Mouse (Mus musculus) heart, embryonic 11.5 days (tissue): Measurements from ENCODE around the gene Lag3. TPM values are rescaled to one million over a fixed set of nuclear protein-coding genes. Genes with fewer than 3 reads are reported as not detected.

Experiments
- ATAC-seq: fragments of 200-750 bp; cut with Nextera tagmentation; replicated peaks from 2 replicates; pipeline ENCODE4 v1.8.0; 2017; ENCODE audit warnings: moderate library complexity; ENCODE audit not compliant: insufficient number of reproducible peaks, low FRiP score, low TSS enrichment
- H3K27ac ChIP-seq: fragments of 300-500 bp; sonication (generic); 2 replicates; pipeline ENCODE4 v1.5.1; 2014; ENCODE audit warnings: mild to moderate bottlenecking, low read depth, low read length
- H3K27me3 ChIP-seq: fragments of 300-500 bp; sonication (generic); 2 replicates; pipeline ENCODE4 v1.6.1; 2014; ENCODE audit warnings: mild to moderate bottlenecking, low read length, mixed read lengths; ENCODE audit not compliant: control insufficient read depth, insufficient read depth
- H3K36me3 ChIP-seq: fragments of 300-500 bp; sonication (generic); 2 replicates; pipeline ENCODE4 v1.6.1; 2014; ENCODE audit warnings: mild to moderate bottlenecking, low read length, moderate library complexity, mixed read lengths; ENCODE audit not compliant: control insufficient read depth, insufficient read depth
- H3K4me1 ChIP-seq: fragments of 300-500 bp; sonication (generic); 2 replicates; pipeline ENCODE4 v1.6.1; 2014; ENCODE audit warnings: low read length; ENCODE audit not compliant: control insufficient read depth, insufficient read depth
- H3K4me2 ChIP-seq: fragments of 300-500 bp; sonication (generic); 2 replicates; pipeline ENCODE4 v1.6.1; 2014; ENCODE audit warnings: mild to moderate bottlenecking, moderate library complexity
- H3K4me3 ChIP-seq: fragments of 300-500 bp; sonication (generic); 2 replicates; pipeline ENCODE4 v1.5.1; 2014; ENCODE audit warnings: low read depth, low read length
- H3K9ac ChIP-seq: fragments of 300-500 bp; sonication (generic); 2 replicates; pipeline ENCODE4 v1.6.1; 2014; ENCODE audit warnings: mild to moderate bottlenecking, low read depth, low read length, moderate library complexity
- H3K9me3 ChIP-seq: fragments of 300-500 bp; sonication (generic); replicated peaks from 2 replicates; pipeline ENCODE4 v1.6.1; 2016; ENCODE audit warnings: low read length; ENCODE audit not compliant: control insufficient read depth
- WGBS: fragments of 180-500 bp; shearing (Covaris S2); extraction: QIAGEN DNeasy Blood & Tissue Kit; methylation state at CpG from one replicate; pipeline ENCODE4 v1.1.7; 2014; ENCODE audit not compliant: insufficient replicate concordance; 5-methylcytosine and 5-hydroxymethylcytosine counted together
- polyA plus RNA-seq: library from polyadenylated mRNA; unstranded; fragments of >200 nt; fragmentation: Nextera tagmentation; extraction: Ambion mirVana; gene quantifications from 2 replicates; pipeline ENCODE4 v1.2.1, GENCODE M21; 2014

Lag3 gene
- polyA plus RNA-seq, 1 experiment from 2014 or later: 1.1 TPM

- ATAC-seq: no peak
- Histone ChIP-seq H3K27me3 (peaks cover 25% of the 10 kb centered on the region), H3K27ac (no peak overlapping the region), H3K9me3 (no peaks in the 10 kb centered on the region), H3K9ac (peak overlapping the region; percentile 54; the same call in 1 of the 2 replicates), H3K4me2 (peak overlapping the region; percentile 56), H3K4me1 (peaks cover 26% of the 10 kb centered on the region), H3K36me3 (peaks cover 14% of the 10 kb centered on the region), H3K4me3 (peak overlapping the region; percentile 20)
- 3% methylated on average over 32 of the region's 32 CpGs for WGBS
These were observed 1.5 kb downstream of the Lag3 start for GRCm38 (mm10) chr6:124910032-124910431.

- 67% methylated on average over 1 of the region's 1 CpGs for WGBS
- Histone ChIP-seq H3K27ac (no peak overlapping the region), H3K4me1 (peaks cover 28% of the 10 kb centered on the region), H3K4me3 (no peak overlapping the region), H3K36me3 (no peaks in the 10 kb centered on the region), H3K4me2 (no peak overlapping the region), H3K27me3 (peaks cover 25% of the 10 kb centered on the region), H3K9ac (no peak overlapping the region), H3K9me3 (no peaks in the 10 kb centered on the region)
- no peak for ATAC-seq
These were observed 3.7 kb downstream of the Lag3 start for GRCm38 (mm10) chr6:124907767-124908166.

GRCm38 (mm10) chr6:124904991-124905860 is 6.3 kb downstream of the Lag3 start:
- Histone ChIP-seq H3K4me1 (peaks cover 20% of the 10 kb centered on the region), H3K9me3 (no peaks in the 10 kb centered on the region), H3K4me2 (peak overlapping the region; percentile 75), H3K27ac (peak overlapping the region; percentile 97), H3K4me3 (peak overlapping the region; percentile 53), H3K27me3 (peaks cover 19% of the 10 kb centered on the region), H3K9ac (peak overlapping the region; percentile 77), H3K36me3 (no peaks in the 10 kb centered on the region)
- 34% methylated on average over 13 of the region's 16 CpGs for WGBS
- ATAC-seq: no peak

GRCm38 (mm10) chr6:124904161-124904981 is 7.1 kb downstream of the Lag3 start:
- Histone ChIP-seq H3K36me3 (no peaks in the 10 kb centered on the region), H3K27ac (peak overlapping the region; percentile 97), H3K4me2 (peak overlapping the region; percentile 75), H3K4me3 (peak overlapping the region; percentile 53), H3K9ac (peak overlapping the region; percentile 77), H3K4me1 (peaks cover 12% of the 10 kb centered on the region; the same call in 1 of the 2 replicates), H3K27me3 (peaks cover 11% of the 10 kb centered on the region), H3K9me3 (no peaks in the 10 kb centered on the region)
- peak; percentile 50; the same call in 1 of the 2 replicates for ATAC-seq
- WGBS: 8% methylated on average over 24 of the region's 24 CpGs

GRCm38 (mm10) chr6:124903580-124904151 is 7.8 kb downstream of the Lag3 start:
- no peaks in the 10 kb centered on the region; the same call in 1 of the 2 replicates for H3K36me3 ChIP-seq
- H3K9me3 ChIP-seq: no peaks in the 10 kb centered on the region
- peak overlapping the region; percentile 75 for H3K4me2 ChIP-seq
- H3K27me3 ChIP-seq: peaks cover 5% of the 10 kb centered on the region
- H3K4me3 ChIP-seq: peak overlapping the region; percentile 53
- ATAC-seq: peak; percentile 78
- peaks cover 12% of the 10 kb centered on the region; the same call in 1 of the 2 replicates for H3K4me1 ChIP-seq
- H3K9ac ChIP-seq: peak overlapping the region; percentile 77
- WGBS: under 1% methylated on average over 23 of the region's 23 CpGs
- peak overlapping the region; percentile 97 for H3K27ac ChIP-seq

- Histone ChIP-seq H3K27ac (no peak overlapping the region), H3K4me2 (no peak overlapping the region), H3K9me3 (no peaks in the 10 kb centered on the region), H3K27me3 (no peaks in the 10 kb centered on the region), H3K4me3 (no peak overlapping the region), H3K9ac (no peak overlapping the region), H3K36me3 (no peaks in the 10 kb centered on the region; the same call in 1 of the 2 replicates), H3K4me1 (peaks cover 12% of the 10 kb centered on the region; the same call in 1 of the 2 replicates)
- no peak for ATAC-seq
These were observed 9.7 kb downstream of the Lag3 start for GRCm38 (mm10) chr6:124901851-124902250.

- ATAC-seq: no peak
- WGBS: 37% methylated on average over 10 of the region's 10 CpGs
- Histone ChIP-seq H3K36me3 (no peaks in the 10 kb centered on the region; the same call in 1 of the 2 replicates), H3K9ac (peak overlapping the region; percentile 46; the same call in 1 of the 2 replicates), H3K27me3 (no peaks in the 10 kb centered on the region), H3K27ac (no peak overlapping the region), H3K4me1 (peaks cover 12% of the 10 kb centered on the region; the same call in 1 of the 2 replicates), H3K4me3 (no peak overlapping the region), H3K4me2 (no peak overlapping the region), H3K9me3 (no peaks in the 10 kb centered on the region)
These were observed 10.6 kb downstream of the Lag3 start for GRCm38 (mm10) chr6:124900801-124901480.
